Mouse (Mus musculus): Measurements from ENCODE around the gene Emg1.

GRCm38 (mm10) chr6:124757909-124758848 is 46.2 kb upstream of the Emg1 start:
- TF ChIP-seq CTCF (IDR thresholded peaks at IDR 0.05; ENCODE audit: insufficient read depth, low read length) (no peak), POLR2A (IDR thresholded peaks at IDR 0.05; ENCODE audit: borderline replicate concordance, extremely low read depth, low read depth, low read length) (no peak)
